Mouse (Mus musculus) cerebellum, adult 2 months (tissue): ENCODE measurements around the gene Stx11.

Source experiments
- CTCF ChIP-seq: fragments of 200-500 bp; IDR thresholded peaks from 2 replicates; pipeline ENCODE4 v1.5.1; 2011; ENCODE audit warnings: low read depth, mild to moderate bottlenecking, control low read depth, low read length, moderate library complexity, borderline replicate concordance; ENCODE audit not compliant: insufficient read depth
- POLR2A ChIP-seq: fragments of 200-500 bp; IDR thresholded peaks from 2 replicates; pipeline ENCODE4 v1.6.1; 2011; ENCODE audit warnings: low read length, control low read depth, borderline replicate concordance; ENCODE audit not compliant: insufficient read depth

DNA sequence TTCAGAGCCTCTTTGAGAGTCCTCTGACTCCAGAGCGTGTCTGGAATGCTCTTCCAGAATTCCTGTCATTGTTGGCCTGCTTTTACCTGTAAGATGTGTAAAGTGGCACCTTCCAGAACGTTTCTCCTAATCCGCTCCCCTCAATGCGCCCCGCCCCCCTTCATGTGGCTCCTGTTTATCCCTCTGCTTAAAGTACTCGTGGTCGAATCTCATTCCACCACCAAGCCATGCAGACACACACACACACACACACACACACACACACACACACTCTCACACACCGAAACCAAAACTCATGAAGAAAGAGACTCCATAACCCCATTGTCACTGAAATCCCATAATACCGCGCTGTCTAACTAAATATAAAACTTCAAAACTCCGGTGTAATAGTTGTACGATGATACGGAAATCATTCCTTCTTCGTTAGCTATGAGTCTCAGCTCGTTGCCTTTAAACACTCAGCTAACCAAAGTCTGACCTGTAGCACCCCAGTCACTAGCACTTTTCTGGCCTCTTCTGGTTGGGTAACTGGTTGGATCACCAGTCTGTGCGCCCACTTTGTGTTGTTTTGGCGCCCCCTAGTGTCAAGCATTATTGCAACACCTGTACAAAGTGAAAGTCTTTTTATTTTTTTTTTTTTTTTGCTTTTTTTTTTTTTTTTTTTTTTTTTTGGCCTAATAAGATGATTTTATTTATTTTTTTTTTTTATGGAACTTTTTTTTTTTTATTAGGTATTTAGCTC, 32.8 kb upstream of the Stx11 start:
- TF ChIP-seq CTCF (peak; percentile 84), POLR2A (no peak)
